Mouse (Mus musculus) liver, embryonic 18 days (tissue): ENCODE results near the gene Gpr22. TPM values are rescaled to one million over a fixed set of nuclear protein-coding genes. Genes with fewer than 3 reads are reported as not detected.

ENCODE experiments used
- polyA plus RNA-seq: library from polyadenylated mRNA; depleted of rRNA; stranded (reverse); fragments of >200 nt; gene quantifications from 2 replicates; pipeline ENCODE4 v1.2.3, GENCODE M21; 2012; rRNA removed

Gpr22 gene
- polyA plus RNA-seq, result not detected in 2 replicates

DNA sequence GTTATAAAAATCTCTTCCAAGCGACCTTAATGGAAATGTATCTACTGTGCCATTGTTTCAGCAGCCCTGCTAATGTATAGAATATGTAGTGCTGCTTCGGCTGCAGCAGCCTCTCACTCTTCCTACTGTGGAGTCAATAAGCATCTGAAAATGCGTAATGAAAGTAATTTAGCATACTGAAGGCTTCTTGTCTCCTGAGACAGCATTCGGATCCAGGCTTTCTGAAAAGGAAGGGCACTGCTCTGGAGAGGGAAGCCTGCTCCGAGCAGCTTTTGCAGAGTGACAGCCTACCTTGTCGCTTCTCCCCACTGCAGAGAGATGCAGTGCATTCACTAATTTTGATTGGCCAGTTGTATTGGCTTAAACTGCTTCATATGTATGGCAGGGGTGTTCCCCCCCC, at the start of gene Gpr22:
TSS of gene Gpr22 (minus strand) at position 348 of the 400 bp plus-strand sequence.

Other genes with a start within 250 kb of the Gpr22 start
- 2.0 and 2.1 TPM in 2 replicates for gene Cbll1, start 214.3 kb downstream of the Gpr22 start, polyA plus RNA-seq
- 0.01 and 0.02 TPM in 2 replicates for gene Slc26a4, start 154.0 kb downstream of the Gpr22 start, polyA plus RNA-seq
- 5.9 and 6.2 TPM in 2 replicates for gene Bcap29, start 79.3 kb downstream of the Gpr22 start, polyA plus RNA-seq
- gene Dus4l, start 59.1 kb downstream of the Gpr22 start, polyA plus RNA-seq, result 2.7 and 3.3 TPM in 2 replicates
- 6.2 and 7.1 TPM in 2 replicates for gene Cog5, start 59.1 kb downstream of the Gpr22 start, polyA plus RNA-seq
- 45.7 and 46.9 TPM in 2 replicates for gene Hbp1, start 236.6 kb upstream of the Gpr22 start, polyA plus RNA-seq